Mouse (Mus musculus) megakaryocyte, embryonic 14.5 days (primary cell): ENCODE measurements around the gene Tial1. TPM values are rescaled to one million over a fixed set of nuclear protein-coding genes. Genes with fewer than 3 reads are reported as not detected.

Experiments
- H3K27me3 ChIP-seq: replicated peaks from 2 replicates; pipeline ENCODE3; 2012; ENCODE audit warnings: inconsistent platforms
- H3K36me3 ChIP-seq: replicated peaks from 2 replicates; pipeline ENCODE3; 2012; ENCODE audit warnings: low read length, inconsistent platforms, mixed read lengths
- H3K4me1 ChIP-seq: 2 replicates; pipeline ENCODE4 v1.6.1; 2012; ENCODE audit warnings: inconsistent platforms
- H3K4me3 ChIP-seq: replicated peaks from 2 replicates; pipeline ENCODE3; 2012; ENCODE audit warnings: moderate library complexity, mild to moderate bottlenecking, inconsistent platforms
- H3K9me3 ChIP-seq: 2 replicates; pipeline ENCODE4 v1.6.1; 2012; ENCODE audit warnings: inconsistent platforms
- FLI1 ChIP-seq: IDR thresholded peaks from 2 replicates; pipeline ENCODE4 v1.6.1; 2012; ENCODE audit warnings: low read length, inconsistent platforms, mixed read lengths
- GATA1 ChIP-seq: IDR thresholded peaks from 3 replicates; pipeline ENCODE4 v1.6.1; 2012; ENCODE audit warnings: mixed read lengths, low read length, inconsistent platforms, borderline replicate concordance
- polyA plus RNA-seq: library from polyadenylated mRNA; stranded (reverse); fragments of >175 nt; gene quantifications from 2 replicates; pipeline ENCODE4 v1.2.3, GENCODE M21; 2012; ENCODE audit warnings: low replicate concordance; ENCODE audit not compliant: insufficient read depth

Tial1 gene
- polyA plus RNA-seq, 1 experiment = 63.5 TPM

GRCm38 (mm10) chr7:128458011-128458410, 3.5 kb downstream of the Tial1 start:
- TF ChIP-seq FLI1 = no peak
- H3K9me3 ChIP-seq = no peaks in the 10 kb centered on the region
- no peak overlapping the region for H3K4me3 ChIP-seq

GRCm38 (mm10) chr7:128452731-128453130, 8.8 kb downstream of the Tial1 start:
- Histone ChIP-seq H3K27me3 (no peaks in the 10 kb centered on the region), H3K9me3 (no peaks in the 10 kb centered on the region), H3K36me3 (peaks cover 76% of the 10 kb centered on the region), H3K4me1 (peaks cover 28% of the 10 kb centered on the region), H3K4me3 (no peak overlapping the region)
- TF ChIP-seq GATA1 = no peak
- no peak for TF ChIP-seq FLI1

More at GRCm38 (mm10) chr7:128458011-128458410, 3.5 kb downstream of the Tial1 start:
- Histone ChIP-seq H3K4me1 (peaks cover 46% of the 10 kb centered on the region), H3K27me3 (no peaks in the 10 kb centered on the region), H3K36me3 (peaks cover 26% of the 10 kb centered on the region)

DNA sequence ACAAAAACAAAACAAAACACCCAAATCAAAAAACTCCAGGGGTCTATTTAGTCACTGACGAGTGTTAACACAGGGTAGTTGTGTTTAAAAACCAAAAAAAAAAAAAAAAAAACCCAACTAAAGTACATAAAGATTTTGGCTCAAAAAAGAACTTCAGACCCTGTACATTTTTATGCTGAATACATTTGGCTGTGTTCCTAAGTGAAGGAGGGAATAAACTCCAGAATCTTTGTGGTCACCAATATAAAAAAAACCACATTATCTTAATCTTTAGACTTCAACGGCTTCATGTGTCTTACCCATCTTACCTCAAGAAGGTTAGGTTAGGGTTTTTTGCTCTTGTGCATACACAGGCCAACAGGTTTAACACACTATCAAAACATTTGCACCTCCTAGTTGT, 20.9 kb downstream of the Tial1 start:
- TF ChIP-seq FLI1 (no peak), GATA1 (no peak)
- Histone ChIP-seq H3K4me1 (no peaks in the 10 kb centered on the region; the same call in 1 of the 2 replicates), H3K36me3 (peaks cover 79% of the 10 kb centered on the region), H3K9me3 (peaks cover 5% of the 10 kb centered on the region; the same call in 1 of the 2 replicates), H3K27me3 (no peaks in the 10 kb centered on the region), H3K4me3 (no peak overlapping the region)

DNA sequence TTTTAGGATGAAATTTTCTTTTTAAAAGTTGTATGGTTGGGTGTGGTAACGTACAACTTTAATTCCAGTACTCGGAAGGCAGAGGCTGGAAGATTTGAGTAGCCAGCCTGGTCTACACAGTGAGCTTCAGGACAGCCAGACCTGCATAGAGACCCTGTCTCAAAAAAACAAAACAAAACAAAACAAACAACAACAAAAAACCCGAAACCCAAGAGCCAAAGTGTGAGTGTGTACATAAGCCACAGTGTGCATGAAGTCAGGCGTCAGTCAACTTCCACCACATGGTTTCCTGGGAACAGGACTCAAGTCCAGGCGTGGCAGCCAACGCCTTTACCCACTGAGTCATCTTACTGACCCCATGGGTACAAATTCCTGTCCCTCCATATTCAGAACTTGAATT, 22.3 kb downstream of the Tial1 start:
- Histone ChIP-seq H3K9me3 (peaks cover 5% of the 10 kb centered on the region; the same call in 1 of the 2 replicates), H3K4me1 (peaks cover 2% of the 10 kb centered on the region), H3K36me3 (peaks cover 66% of the 10 kb centered on the region), H3K27me3 (no peaks in the 10 kb centered on the region), H3K4me3 (no peak overlapping the region)
- TF ChIP-seq GATA1 (no peak), FLI1 (no peak)

- H3K36me3 ChIP-seq = peaks cover 54% of the 10 kb centered on the region
- H3K27me3 ChIP-seq = no peaks in the 10 kb centered on the region
- no peak for TF ChIP-seq GATA1
- no peak for TF ChIP-seq FLI1
- peaks cover 10% of the 10 kb centered on the region for H3K4me1 ChIP-seq
- no peak overlapping the region for H3K4me3 ChIP-seq
- H3K9me3 ChIP-seq = peaks cover 5% of the 10 kb centered on the region; the same call in 1 of the 2 replicates
These were observed 23.4 kb downstream of the Tial1 start for GRCm38 (mm10) chr7:128438131-128438530.

- Histone ChIP-seq H3K4me3 (no peak overlapping the region), H3K4me1 (peaks cover 10% of the 10 kb centered on the region)
- no peak for TF ChIP-seq FLI1
- TF ChIP-seq GATA1 = no peak
These were observed 28.3 kb downstream of the Tial1 start for GRCm38 (mm10) chr7:128433213-128433612.

GRCm38 (mm10) chr7:128432574-128432973, 28.9 kb downstream of the Tial1 start:
- TF ChIP-seq GATA1 (no peak), FLI1 (no peak)
- H3K4me1 ChIP-seq = peaks cover 10% of the 10 kb centered on the region
- peaks cover 16% of the 10 kb centered on the region for H3K36me3 ChIP-seq

More at GRCm38 (mm10) chr7:128433213-128433612, 28.3 kb downstream of the Tial1 start:
- H3K27me3 ChIP-seq = peaks cover 1% of the 10 kb centered on the region
- peaks cover 15% of the 10 kb centered on the region for H3K36me3 ChIP-seq
- H3K9me3 ChIP-seq = peaks cover 9% of the 10 kb centered on the region

DNA sequence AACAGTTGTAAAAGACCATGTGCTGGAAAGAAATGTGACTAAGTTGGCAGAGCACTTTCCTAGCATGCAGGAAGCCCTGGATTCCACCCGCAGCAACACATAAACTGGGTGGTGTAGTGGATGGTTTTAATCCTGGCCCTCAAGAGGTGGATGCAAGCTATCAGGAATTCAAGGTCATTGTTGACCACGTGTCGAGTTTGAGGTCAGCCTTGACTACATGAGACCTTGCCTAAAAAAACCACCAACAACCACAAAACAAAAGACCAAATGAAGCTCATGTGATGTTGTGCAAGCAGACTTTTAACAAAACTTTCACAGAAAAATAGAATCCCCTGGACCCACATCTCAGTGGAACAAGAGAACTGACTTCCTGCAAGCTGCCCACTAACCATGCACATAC, 39.0 kb downstream of the Tial1 start:
- Histone ChIP-seq H3K4me3 (no peak overlapping the region), H3K27me3 (peaks cover 18% of the 10 kb centered on the region), H3K9me3 (no peaks in the 10 kb centered on the region), H3K4me1 (peaks cover 41% of the 10 kb centered on the region), H3K36me3 (no peaks in the 10 kb centered on the region)
- TF ChIP-seq GATA1 (no peak), FLI1 (no peak)

More at GRCm38 (mm10) chr7:128432574-128432973, 28.9 kb downstream of the Tial1 start:
- peaks cover 11% of the 10 kb centered on the region for H3K9me3 ChIP-seq
- peaks cover 1% of the 10 kb centered on the region for H3K27me3 ChIP-seq
- no peak overlapping the region for H3K4me3 ChIP-seq

DNA sequence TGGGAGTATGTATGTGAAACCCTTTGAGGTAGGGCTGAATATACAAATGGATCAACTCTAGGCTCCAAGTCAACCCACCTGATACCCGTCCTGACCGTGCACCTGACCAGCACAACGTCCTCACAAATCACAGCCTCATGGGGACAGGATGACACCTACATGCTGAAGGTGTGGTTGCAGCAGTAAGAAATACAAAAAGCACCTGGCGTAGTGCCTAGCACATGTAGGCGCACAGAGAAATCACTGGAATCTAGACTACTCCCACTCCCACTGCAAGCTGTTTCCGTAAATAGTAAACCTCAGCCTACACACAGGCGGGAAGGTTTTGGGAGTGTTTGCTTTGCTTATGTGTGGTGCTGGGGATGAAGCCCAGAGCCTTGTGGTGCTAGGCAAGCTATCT, 39.8 kb downstream of the Tial1 start:
- Histone ChIP-seq H3K4me3 (no peak overlapping the region), H3K9me3 (no peaks in the 10 kb centered on the region), H3K27me3 (peaks cover 16% of the 10 kb centered on the region), H3K4me1 (peaks cover 43% of the 10 kb centered on the region), H3K36me3 (peaks cover 1% of the 10 kb centered on the region)
- no peak for TF ChIP-seq FLI1
- no peak for TF ChIP-seq GATA1

- TF ChIP-seq FLI1 (no peak), GATA1 (no peak)
- H3K4me3 ChIP-seq = peak overlapping the region; percentile 98
- peaks cover 8% of the 10 kb centered on the region for H3K27me3 ChIP-seq
- H3K9me3 ChIP-seq = no peaks in the 10 kb centered on the region
- peaks cover 15% of the 10 kb centered on the region for H3K36me3 ChIP-seq
- H3K4me1 ChIP-seq = peaks cover 63% of the 10 kb centered on the region
These were observed 41.8 kb downstream of the Tial1 start for GRCm38 (mm10) chr7:128419690-128420089.
